Mouse (Mus musculus) MEL (cell line): ENCODE results near the gene Hoxa4. TPM values are rescaled to one million over a fixed set of nuclear protein-coding genes. Genes with fewer than 3 reads are reported as not detected.

Experiments used
- DNase-seq: peaks from one replicate; pipeline ENCODE4 v3.0.0; 2011; ENCODE audit warnings: low read depth, low spot score
- H3K27ac ChIP-seq: 2 replicates; pipeline ENCODE4 v1.5.1; 2012; ENCODE audit warnings: low read depth, mild to moderate bottlenecking, control low read depth, low read length, moderate library complexity; ENCODE audit not compliant: control insufficient read depth
- H3K27me3 ChIP-seq, 2 experiments: fragments of 150-350 bp in 1 of 2; sonication (generic) in 1 of 2; 2 replicates each; pipeline ENCODE4 v1.6.1; 2012; ENCODE audit warnings: low read length in 2 of 2, mild to moderate bottlenecking in 2 of 2, improper control_type of control experiment in 1 of 2, moderate library complexity in 1 of 2; ENCODE audit not compliant: insufficient read depth in 2 of 2, control insufficient read depth in 1 of 2
- H3K36me3 ChIP-seq, 2 experiments: 2 replicates each; pipeline ENCODE4 v1.6.1; 2012 to 2014; ENCODE audit warnings: low read length in 2 of 2, improper control_type of control experiment in 1 of 2, inconsistent platforms in 1 of 2, mild to moderate bottlenecking in 1 of 2; ENCODE audit not compliant: insufficient read depth in 2 of 2, control insufficient read depth in 1 of 2
- H3K4me1 ChIP-seq, 2 experiments: fragments of 150-350 bp in 1 of 2; sonication (generic) in 1 of 2; 2 replicates each; pipeline ENCODE4 v1.6.1; 2012; ENCODE audit warnings: low read length in 2 of 2, improper control_type of control experiment in 1 of 2, mild to moderate bottlenecking in 1 of 2; ENCODE audit not compliant: insufficient read depth in 2 of 2, control insufficient read depth in 1 of 2
- H3K4me3 ChIP-seq, 2 experiments: fragments of 150-350 bp in 1 of 2; sonication (generic) in 1 of 2; 2 replicates each; pipeline ENCODE4 v1.5.1; 2012; ENCODE audit warnings: low read depth in 2 of 2, low read length in 2 of 2, mild to moderate bottlenecking in 2 of 2, moderate library complexity in 2 of 2, control low read depth in 1 of 2, improper control_type of control experiment in 1 of 2; ENCODE audit not compliant: control insufficient read depth in 1 of 2, insufficient read depth in 1 of 2
- H3K79me2 ChIP-seq: 2 replicates; pipeline ENCODE4 v1.6.1; 2012; ENCODE audit warnings: mild to moderate bottlenecking, low read length, moderate library complexity; ENCODE audit not compliant: control insufficient read depth, poor library complexity, insufficient read depth
- H3K9ac ChIP-seq: 2 replicates; pipeline ENCODE4 v1.6.1; 2012; ENCODE audit warnings: low read depth, mild to moderate bottlenecking, control low read depth, low read length, moderate library complexity; ENCODE audit not compliant: control insufficient read depth, poor library complexity, severe bottlenecking
- H3K9me3 ChIP-seq: fragments of 150-350 bp; sonication (generic); replicated peaks from 2 replicates; pipeline ENCODE4 v1.6.1; 2012; ENCODE audit warnings: mild to moderate bottlenecking, low read length, improper control_type of control experiment, moderate library complexity; ENCODE audit not compliant: insufficient read depth
- BHLHE40 ChIP-seq: IDR thresholded peaks from 2 replicates; pipeline ENCODE4 v1.6.1; 2012; ENCODE audit warnings: low read depth, mild to moderate bottlenecking, inconsistent platforms, low read length, improper control_type of control experiment, borderline replicate concordance
- CHD1 ChIP-seq: IDR thresholded peaks from 2 replicates; pipeline ENCODE4 v1.6.1; 2012; ENCODE audit warnings: low read depth, mild to moderate bottlenecking, inconsistent platforms, low read length, improper control_type of control experiment
- CHD2 ChIP-seq: IDR thresholded peaks from 2 replicates; pipeline ENCODE4 v1.6.1; 2011; ENCODE audit warnings: low read length, improper control_type of control experiment
- CTCF ChIP-seq, 3 experiments: IDR thresholded peaks in 2 of 3; conservative IDR thresholded peaks in 1 of 3; 2 replicates each; pipeline ENCODE4 v1.5.1; 2011 to 2012; ENCODE audit warnings: low read length in 3 of 3, low read depth in 2 of 3, mild to moderate bottlenecking in 2 of 3, improper control_type of control experiment in 1 of 3, inconsistent platforms in 1 of 3, mixed read lengths in 1 of 3, moderate library complexity in 1 of 3; ENCODE audit not compliant: control insufficient read depth in 1 of 3, insufficient read depth in 1 of 3, poor library complexity in 1 of 3, severe bottlenecking in 1 of 3
- E2F4 ChIP-seq: IDR thresholded peaks from 2 replicates; pipeline ENCODE4 v1.6.1; 2011; ENCODE audit warnings: low read depth, low read length, improper control_type of control experiment, borderline replicate concordance
- ELF1 ChIP-seq: IDR thresholded peaks from 2 replicates; pipeline ENCODE4 v1.6.1; 2014; ENCODE audit warnings: low read depth, mild to moderate bottlenecking, inconsistent platforms, low read length, improper control_type of control experiment, moderate library complexity
- EP300 ChIP-seq, 2 experiments: IDR thresholded peaks; 2 replicates each; pipeline ENCODE4 v1.6.1; 2011; ENCODE audit warnings: improper control_type of control experiment in 2 of 2, low read length in 2 of 2, low read depth in 1 of 2, mild to moderate bottlenecking in 1 of 2
- ETS1 ChIP-seq: IDR thresholded peaks from 2 replicates; pipeline ENCODE4 v1.6.1; 2012; ENCODE audit warnings: low read depth, mild to moderate bottlenecking, inconsistent platforms, low read length, improper control_type of control experiment, moderate library complexity
- GABPA ChIP-seq: IDR thresholded peaks from 2 replicates; pipeline ENCODE4 v1.6.1; 2012; ENCODE audit warnings: low read depth, mild to moderate bottlenecking, inconsistent platforms, low read length, improper control_type of control experiment, moderate library complexity
- GATA1 ChIP-seq: IDR thresholded peaks from 2 replicates; pipeline ENCODE4 v1.6.1; 2011; ENCODE audit warnings: low read depth, low read length, improper control_type of control experiment
- HCFC1 ChIP-seq: IDR thresholded peaks from 2 replicates; pipeline ENCODE4 v1.6.1; 2012; ENCODE audit warnings: low read depth, mild to moderate bottlenecking, inconsistent platforms, low read length, improper control_type of control experiment, moderate library complexity
- JUND ChIP-seq: IDR thresholded peaks from 2 replicates; pipeline ENCODE4 v1.6.1; 2011; ENCODE audit warnings: low read depth, mild to moderate bottlenecking, improper control_type of control experiment, low read length
- MAFK ChIP-seq: IDR thresholded peaks from 2 replicates; pipeline ENCODE4 v1.6.1; 2011; ENCODE audit warnings: low read depth, mild to moderate bottlenecking, low read length, improper control_type of control experiment, borderline replicate concordance
- MAX ChIP-seq: IDR thresholded peaks from 2 replicates; pipeline ENCODE4 v1.6.1; 2011; ENCODE audit warnings: low read length, improper control_type of control experiment
- MXI1 ChIP-seq: IDR thresholded peaks from 2 replicates; pipeline ENCODE4 v1.6.1; 2011; ENCODE audit warnings: mild to moderate bottlenecking, low read depth, low read length, improper control_type of control experiment
- MYB ChIP-seq: IDR thresholded peaks from 2 replicates; pipeline ENCODE4 v1.6.1; 2011; ENCODE audit warnings: mild to moderate bottlenecking, low read depth, low read length, improper control_type of control experiment
- MYC ChIP-seq: IDR thresholded peaks from 2 replicates; pipeline ENCODE4 v1.6.1; 2011; ENCODE audit warnings: low read depth, mild to moderate bottlenecking, low read length, improper control_type of control experiment, moderate library complexity
- NELFE ChIP-seq: IDR thresholded peaks from 2 replicates; pipeline ENCODE4 v1.6.1; 2011; ENCODE audit warnings: low read depth, low read length, improper control_type of control experiment
- NRF1 ChIP-seq: IDR thresholded peaks from 2 replicates; pipeline ENCODE4 v1.6.1; 2014; ENCODE audit warnings: low read depth, mild to moderate bottlenecking, inconsistent platforms, low read length, improper control_type of control experiment, moderate library complexity; ENCODE audit not compliant: poor library complexity, insufficient read depth, severe bottlenecking
- POLR2A ChIP-seq, 2 experiments: IDR thresholded peaks; 2 replicates each; pipeline ENCODE4 v1.6.1; 2011 to 2012; ENCODE audit warnings: low read length in 2 of 2, mild to moderate bottlenecking in 2 of 2, control low read depth in 1 of 2, improper control_type of control experiment in 1 of 2, low read depth in 1 of 2, moderate library complexity in 1 of 2; ENCODE audit not compliant: control insufficient read depth in 1 of 2, insufficient read depth in 1 of 2, poor library complexity in 1 of 2
- POLR2AphosphoS2 ChIP-seq: IDR thresholded peaks from 2 replicates; pipeline ENCODE4 v1.6.1; 2011; ENCODE audit warnings: low read length, improper control_type of control experiment
- POLR2AphosphoS5 ChIP-seq: IDR thresholded peaks from 2 replicates; pipeline ENCODE4 v1.6.1; 2012; ENCODE audit warnings: low read depth, borderline replicate concordance, mild to moderate bottlenecking, inconsistent platforms, low read length, moderate library complexity, mixed read lengths
- SMC3 ChIP-seq: IDR thresholded peaks from 2 replicates; pipeline ENCODE4 v1.6.1; 2011; ENCODE audit warnings: low read depth, low read length, improper control_type of control experiment
- TAL1 ChIP-seq: IDR thresholded peaks from 2 replicates; pipeline ENCODE4 v1.6.1; 2012; ENCODE audit warnings: mild to moderate bottlenecking, inconsistent platforms, low read length, moderate library complexity, mixed read lengths
- USF1 ChIP-seq: IDR thresholded peaks from 2 replicates; pipeline ENCODE4 v1.6.1; 2014; ENCODE audit warnings: low read depth, mild to moderate bottlenecking, inconsistent platforms, low read length, improper control_type of control experiment, moderate library complexity
- ZC3H11A ChIP-seq: IDR thresholded peaks from 2 replicates; pipeline ENCODE4 v1.6.1; 2012; ENCODE audit warnings: low read depth, mild to moderate bottlenecking, inconsistent platforms, low read length, improper control_type of control experiment
- ZMIZ1 ChIP-seq: IDR thresholded peaks from 2 replicates; pipeline ENCODE4 v1.6.1; 2012; ENCODE audit warnings: low read depth, mild to moderate bottlenecking, inconsistent platforms, low read length, improper control_type of control experiment, moderate library complexity
- ZNF384 ChIP-seq: IDR thresholded peaks from 2 replicates; pipeline ENCODE4 v1.6.1; 2012; ENCODE audit warnings: low read depth, mild to moderate bottlenecking, inconsistent platforms, low read length, improper control_type of control experiment
- polyA plus RNA-seq, 2 experiments: library from polyadenylated mRNA; stranded (reverse) in 1 of 2; unstranded in 1 of 2; fragments of >175 nt in 1 of 2; fragments of >200 nt in 1 of 2; gene quantifications; 2 replicates each; pipeline versions ENCODE4 v1.2.1 to v1.2.4; 2012; ENCODE audit warnings: low replicate concordance in 2 of 2, low read depth in 1 of 2; ENCODE audit not compliant: insufficient read length in 2 of 2, insufficient read depth in 1 of 2, missing spikeins in 1 of 2
- total RNA-seq: library from RNA; depleted of rRNA; stranded (reverse); fragments of 300-350 nt; gene quantifications from 2 replicates; pipeline ENCODE4 v1.2.3, GENCODE M21; 2012

The Hoxa4 gene
- total and polyA plus RNA-seq, 3 experiments, result not detected

DNA sequence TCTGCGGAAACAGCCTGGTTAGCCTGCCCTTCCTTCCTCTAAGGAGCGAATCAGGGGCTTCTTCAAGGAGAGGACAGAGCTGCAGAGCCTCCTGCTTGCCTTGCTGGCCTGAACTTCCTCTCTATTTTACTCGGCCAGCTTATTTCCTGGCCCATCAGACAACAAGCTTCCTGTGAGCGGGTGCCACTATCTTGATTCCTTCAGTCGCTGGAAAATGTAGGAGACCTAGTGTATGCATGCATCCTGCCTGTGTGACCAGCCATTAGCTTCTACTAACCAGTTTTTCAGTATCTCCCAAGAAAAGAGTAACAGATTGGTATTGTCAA is 20.7 kb downstream of the Hoxa4 start:
- H3K79me2 ChIP-seq, result no peaks in the 10 kb centered on the region
- H3K27ac ChIP-seq, result no peak overlapping the region
- DNase-seq, result no peak
- no peak for TF ChIP-seq JUND
- TF ChIP-seq TAL1, result no peak
- no peak for TF ChIP-seq ETS1
- no peak for TF ChIP-seq MAX
- TF ChIP-seq HCFC1, result no peak
- no peak for TF ChIP-seq MXI1
- no peak for TF ChIP-seq POLR2AphosphoS5
- no peak for TF ChIP-seq CHD1
- no peak for TF ChIP-seq POLR2A (IDR thresholded peaks at IDR 0.05; ENCODE audit: control insufficient read depth in 1 of 2, insufficient read depth in 1 of 2, low read depth in 1 of 2, low read length in 2 of 2, poor library complexity in 1 of 2)
- TF ChIP-seq ZMIZ1, result no peak
- TF ChIP-seq CHD2, result no peak
- no peak for TF ChIP-seq NELFE
- TF ChIP-seq ELF1, result no peak
- no peak for TF ChIP-seq GABPA
- TF ChIP-seq BHLHE40, result no peak
- no peaks in the 10 kb centered on the region for H3K27me3 ChIP-seq
- no peaks in the 10 kb centered on the region for H3K4me1 ChIP-seq
- no peak overlapping the region for H3K9ac ChIP-seq
- no peak overlapping the region for H3K4me3 ChIP-seq
- H3K9me3 ChIP-seq, result no peaks in the 10 kb centered on the region
- no peaks in the 10 kb centered on the region for H3K36me3 ChIP-seq

DNA sequence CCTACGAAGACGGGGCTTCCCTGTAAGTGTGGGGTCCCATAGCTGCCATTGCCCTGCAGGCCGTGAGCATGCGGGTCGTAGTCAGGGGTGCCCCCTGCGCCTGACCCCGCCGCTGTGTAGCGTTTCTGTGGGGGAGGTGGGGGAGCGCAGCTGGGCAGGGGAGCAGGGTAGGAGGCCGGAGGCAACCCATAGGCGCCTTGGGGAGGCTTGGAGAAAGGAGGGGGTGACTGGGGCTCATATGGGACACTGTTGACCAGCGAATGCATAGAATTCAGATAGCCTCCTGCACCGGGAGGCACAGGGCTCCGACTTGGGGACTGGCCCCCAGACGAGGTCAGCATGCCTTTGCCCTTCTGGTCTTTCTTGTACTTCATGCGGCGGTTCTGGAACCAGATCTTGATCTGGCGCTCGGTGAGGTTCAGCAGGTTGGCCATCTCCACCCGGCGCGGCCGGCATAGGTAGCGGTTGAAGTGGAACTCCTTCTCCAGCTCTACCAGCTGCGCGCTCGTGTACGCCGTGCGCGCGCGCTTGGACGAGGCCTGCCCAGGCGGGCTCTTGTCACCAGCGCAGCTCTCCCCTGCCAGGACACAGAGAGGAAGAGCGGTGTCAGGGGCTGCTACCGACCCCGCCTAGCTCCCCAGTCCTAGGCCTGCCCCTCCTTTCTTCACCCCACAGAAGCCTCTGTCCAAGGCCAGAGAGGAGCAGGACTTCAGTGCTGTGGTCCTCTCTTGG is 21.2 kb downstream of the Hoxa4 start:
- Histone ChIP-seq H3K79me2 (no peaks in the 10 kb centered on the region), H3K9ac (no peak overlapping the region), H3K9me3 (no peaks in the 10 kb centered on the region), H3K4me1 (no peaks in the 10 kb centered on the region), H3K4me3 (no peak overlapping the region), H3K27ac (no peak overlapping the region), H3K27me3 (no peaks in the 10 kb centered on the region), H3K36me3 (no peaks in the 10 kb centered on the region)
- no peak for TF ChIP-seq USF1
- TF ChIP-seq NELFE, result no peak
- no peak for TF ChIP-seq E2F4
- TF ChIP-seq POLR2A (IDR thresholded peaks at IDR 0.05; ENCODE audit: control insufficient read depth in 1 of 2, insufficient read depth in 1 of 2, low read depth in 1 of 2, low read length in 2 of 2, poor library complexity in 1 of 2), result no peak
- TF ChIP-seq POLR2AphosphoS5, result no peak
- TF ChIP-seq MXI1, result no peak
- TF ChIP-seq MYB, result no peak
- no peak for TF ChIP-seq HCFC1
- no peak for TF ChIP-seq GABPA
- no peak for TF ChIP-seq EP300 (IDR thresholded peaks at IDR 0.05; ENCODE audit: low read depth in 1 of 2, low read length in 2 of 2)
- no peak for TF ChIP-seq GATA1
- TF ChIP-seq JUND, result no peak
- TF ChIP-seq ZNF384, result no peak
- TF ChIP-seq NRF1, result no peak
- no peak for TF ChIP-seq MYC
- TF ChIP-seq MAFK, result no peak
- TF ChIP-seq POLR2AphosphoS2, result no peak
- no peak for TF ChIP-seq SMC3
- no peak for TF ChIP-seq CTCF (IDR thresholded peaks at IDR 0.05 in 2 of 3, conservative IDR thresholded peaks at IDR 0.05 in 1 of 3; ENCODE audit: control insufficient read depth in 1 of 3, insufficient read depth in 1 of 3, low read depth in 2 of 3, low read length in 3 of 3, poor library complexity in 1 of 3, severe bottlenecking in 1 of 3)
- no peak for TF ChIP-seq ZC3H11A
- no peak for DNase-seq
